11 mouse cellular contexts compared by ENCODE assay signal in genomic region chr15:101135405-101135804, GRCm38 (mm10). TPM values are rescaled to one million over a fixed set of nuclear protein-coding genes. Genes with fewer than 3 reads are reported as not detected.
A peak's percentile ranks its signal among the peaks of the same experiment; 100 is the strongest.
DNase-seq lines count a peak whose midpoint lies in the region; ATAC-seq and TF ChIP-seq lines count a peak whose summit lies in the region.
"Had no signal": no experiment of that assay in that cellular context is flagged by ENCODE, and none has a peak within 500 bp of the region (broad histone marks: within the 10 kb centered on the region; RNA-seq: fewer than 3 reads in every experiment).

No protein-coding gene starts in this region.

- H3K4me1 ChIP-seq in heart, embryonic 10.5 days, result peaks cover 76% of the 10 kb centered on the region
- H3K4me1 ChIP-seq in heart, adult 2 months (ENCODE audit: control insufficient read depth, insufficient read depth, low read length), result peaks cover 29% of the 10 kb centered on the region
- H3K4me1 ChIP-seq in midbrain, embryonic 10.5 days, result peaks cover 43% of the 10 kb centered on the region
- H3K4me1 ChIP-seq in midbrain, embryonic 16.5 days (ENCODE audit: control insufficient read depth, insufficient read depth, low read length), result peaks cover 9% of the 10 kb centered on the region
- H3K4me1 ChIP-seq in limb, embryonic 12.5 days (replicated peaks), result peaks cover 50% of the 10 kb centered on the region

- TF ChIP-seq POLR2A in heart, adult 2 months (IDR thresholded peaks at IDR 0.05; ENCODE audit: insufficient read depth, low read depth, low read length), result no peak

- peaks cover 37% of the 10 kb centered on the region for H3K27me3 ChIP-seq in heart, embryonic 10.5 days (ENCODE audit: insufficient read depth, poor library complexity, severe bottlenecking)
- H3K27me3 ChIP-seq in heart, adult 2 months (ENCODE audit: control insufficient read depth, insufficient read depth, low read length), result no peaks in the 10 kb centered on the region
- H3K27me3 ChIP-seq in midbrain, embryonic 10.5 days (ENCODE audit: low read depth, poor library complexity, severe bottlenecking), result peaks cover 85% of the 10 kb centered on the region
- H3K27me3 ChIP-seq in midbrain, embryonic 16.5 days (ENCODE audit: control insufficient read depth, insufficient read depth, low read depth, low read length), result peaks cover 4% of the 10 kb centered on the region; the same call in 1 of the 2 replicates
- H3K27me3 ChIP-seq in limb, embryonic 12.5 days, result peaks cover 11% of the 10 kb centered on the region

- ATAC-seq in midbrain, embryonic 16.5 days, result no peak
- no peak for ATAC-seq in limb, embryonic 12.5 days (ENCODE audit: insufficient number of reproducible peaks, insufficient read depth, low FRiP score, low TSS enrichment, low read depth)
- no peak for ATAC-seq in megakaryocyte-erythroid progenitor cell, adult 5-6 weeks (replicated peaks; ENCODE audit: low FRiP score, low TSS enrichment, poor library complexity, severe bottlenecking)

- H3K4me3 ChIP-seq in heart, embryonic 10.5 days, result peak overlapping the region; percentile 18; the same call in 1 of the 2 replicates
- no peak overlapping the region for H3K4me3 ChIP-seq in heart, adult 2 months
- 0 out of 2 replicates have a peak overlapping the region, but pooled peaks have one; percentile 23 for H3K4me3 ChIP-seq in midbrain, embryonic 10.5 days
- no peak overlapping the region for H3K4me3 ChIP-seq in midbrain, embryonic 16.5 days (ENCODE audit: low read depth, low read length)
- 0 out of 2 replicates have a peak overlapping the region, but pooled peaks have one; percentile 9 for H3K4me3 ChIP-seq in limb, embryonic 12.5 days (replicated peaks)

- no peak for TF ChIP-seq CTCF in heart, adult 2 months (IDR thresholded peaks at IDR 0.05)

- no peaks in the 10 kb centered on the region for H3K79me2 ChIP-seq in heart, adult 2 months (replicated peaks; ENCODE audit: control insufficient read depth, insufficient read depth, low read length)

- WGBS in heart, embryonic 10.5 days, result 52% methylated on average over 8 of the region's 8 CpGs
- WGBS in heart, adult 2 months, result 51% methylated on average over 8 of the region's 8 CpGs
- 70% methylated on average over 8 of the region's 8 CpGs for WGBS in midbrain, embryonic 10.5 days
- WGBS in midbrain, embryonic 16.5 days, result 71% methylated on average over 7 of the region's 8 CpGs
- WGBS in limb, embryonic 12.5 days, result 54% methylated on average over 8 of the region's 8 CpGs

- no peak for DNase-seq in heart, embryonic 10.5 days (ENCODE audit: low spot score)
- DNase-seq in heart, adult 2 months, result no peak
- no peak for DNase-seq in midbrain, embryonic 10.5 days (ENCODE audit: low spot score)
- DNase-seq in thymus, postnatal 25 days, result peak; percentile 50
- DNase-seq in embryo, embryonic 9.5 days (ENCODE audit: extremely low spot score), result no peak
- DNase-seq: liver had no signal

- H3K27ac ChIP-seq in heart, embryonic 10.5 days, result peak overlapping the region; percentile 59; the same call in 1 of the 2 replicates
- no peak overlapping the region for H3K27ac ChIP-seq in heart, adult 2 months
- H3K27ac ChIP-seq in midbrain, embryonic 10.5 days (replicated peaks), result peak overlapping the region; percentile 61
- no peak overlapping the region for H3K27ac ChIP-seq in midbrain, embryonic 16.5 days (ENCODE audit: low read length)
- H3K27ac ChIP-seq in limb, embryonic 12.5 days, result no peak overlapping the region

- no peak for TF ChIP-seq EP300 in heart, adult 2 months (IDR thresholded peaks at IDR 0.05; ENCODE audit: insufficient read depth, low read depth, low read length)

- intact Hi-C loops in heart, adult 2 months (cut with DNase I), result no loop called here

- no peaks in the 10 kb centered on the region for H3K9me3 ChIP-seq in heart, embryonic 10.5 days
- H3K9me3 ChIP-seq in midbrain, embryonic 10.5 days (replicated peaks), result no peaks in the 10 kb centered on the region
- no peaks in the 10 kb centered on the region for H3K9me3 ChIP-seq in midbrain, embryonic 16.5 days (replicated peaks; ENCODE audit: control insufficient read depth, low read length, poor library complexity, severe bottlenecking)
- no peaks in the 10 kb centered on the region for H3K9me3 ChIP-seq in limb, embryonic 12.5 days

- no peak overlapping the region for H3K9ac ChIP-seq in heart, adult 2 months (ENCODE audit: low read depth, low read length)
- H3K9ac ChIP-seq in midbrain, embryonic 16.5 days (ENCODE audit: low read depth, low read length), result no peak overlapping the region
- H3K9ac ChIP-seq in limb, embryonic 12.5 days (replicated peaks), result no peak overlapping the region

- no peak overlapping the region for H3K4me2 ChIP-seq in midbrain, embryonic 16.5 days (ENCODE audit: low read length)
- peak overlapping the region; percentile 35 for H3K4me2 ChIP-seq in limb, embryonic 12.5 days

- H3K36me3 ChIP-seq in heart, embryonic 10.5 days, result 0 out of 2 replicates have a peak, but pooled peaks cover 4% of the 10 kb centered on the region
- no peaks in the 10 kb centered on the region; the same call in 1 of the 2 replicates for H3K36me3 ChIP-seq in heart, adult 2 months (ENCODE audit: control insufficient read depth, insufficient read depth, low read length)
- no peaks in the 10 kb centered on the region for H3K36me3 ChIP-seq in midbrain, embryonic 10.5 days
- no peaks in the 10 kb centered on the region for H3K36me3 ChIP-seq in midbrain, embryonic 16.5 days (ENCODE audit: control insufficient read depth, insufficient read depth, low read length)
- H3K36me3 ChIP-seq in limb, embryonic 12.5 days, result peaks cover 6% of the 10 kb centered on the region; the same call in 1 of the 2 replicates

RNA-seq across cellular contexts. Expression of gene Acvrl1, which starts 7.1 kb away (rescaled TPM):
- polyA plus RNA-seq in heart, embryonic 10.5 days (2016; fragmentation: Nextera tagmentation; extraction: Ambion mirVana), result 2.7 and 5.2 TPM in 2 replicates
- 10 to 100 TPM; 24.1 to 29.5 TPM for total RNA-seq in heart, adult 2 months (2021)
- polyA plus RNA-seq in heart, adult 2 months (2012; rRNA removed), result 35.0 and 39.7 TPM in 2 replicates
- polyA plus RNA-seq in midbrain, embryonic 10.5 days (2016; fragmentation: Nextera tagmentation; extraction: Ambion mirVana), result 8.9 and 10.7 TPM in 2 replicates
- 8.0 and 10.6 TPM in 2 replicates for polyA plus RNA-seq in midbrain, embryonic 16.5 days (2015; fragmentation: Nextera tagmentation; extraction: Ambion mirVana)
- 7.3 and 7.4 TPM in 2 replicates for polyA plus RNA-seq in limb, embryonic 12.5 days (2016; fragmentation: Nextera tagmentation; extraction: Ambion mirVana)
- total RNA-seq in megakaryocyte-erythroid progenitor cell, adult 5-6 weeks (2014; fragmentation: Nextera tagmentation), result not detected in 2 replicates
- total RNA-seq in megakaryocyte-erythroid progenitor cell, adult 5-6 weeks (2017), result 3.3 TPM in 1 of 2 replicates, not detected in the other

RNA-seq across cellular contexts. Expression of gene Ankrd33, which starts 19.9 kb away (rescaled TPM):
- polyA plus RNA-seq in heart, embryonic 10.5 days (2016; fragmentation: Nextera tagmentation; extraction: Ambion mirVana), result not detected in 2 replicates
- total RNA-seq in heart, adult 2 months (2021), result not detected
- polyA plus RNA-seq in heart, adult 2 months (2012; rRNA removed), result not detected in 2 replicates
- not detected in 2 replicates for polyA plus RNA-seq in midbrain, embryonic 10.5 days (2016; fragmentation: Nextera tagmentation; extraction: Ambion mirVana)
- polyA plus RNA-seq in midbrain, embryonic 16.5 days (2015; fragmentation: Nextera tagmentation; extraction: Ambion mirVana), result not detected in 2 replicates
- not detected in 2 replicates for polyA plus RNA-seq in limb, embryonic 12.5 days (2016; fragmentation: Nextera tagmentation; extraction: Ambion mirVana)
- total RNA-seq in megakaryocyte-erythroid progenitor cell, adult 5-6 weeks (2014; fragmentation: Nextera tagmentation), result not detected in 2 replicates
- total RNA-seq in megakaryocyte-erythroid progenitor cell, adult 5-6 weeks (2017), result not detected in 2 replicates
- total RNA-seq: common myeloid progenitor, adult 5-6 weeks; hematopoietic stem cell, adult 5-6 weeks had no signal

RNA-seq across cellular contexts. Expression of gene Acvr1b, which starts 38.5 kb away (rescaled TPM):
- polyA plus RNA-seq in heart, embryonic 10.5 days (2016; fragmentation: Nextera tagmentation; extraction: Ambion mirVana), result 5.4 and 5.6 TPM in 2 replicates
- total RNA-seq in heart, adult 2 months (2021), result 10 to 100 TPM in 1 of 2 experiments, 1 to 10 TPM in 1; 9.9 to 12.3 TPM
- polyA plus RNA-seq in heart, adult 2 months (2012; rRNA removed), result 15.3 and 19.3 TPM in 2 replicates
- 5.4 and 7.0 TPM in 2 replicates for polyA plus RNA-seq in midbrain, embryonic 10.5 days (2016; fragmentation: Nextera tagmentation; extraction: Ambion mirVana)
- 22.1 and 24.5 TPM in 2 replicates for polyA plus RNA-seq in midbrain, embryonic 16.5 days (2015; fragmentation: Nextera tagmentation; extraction: Ambion mirVana)
- polyA plus RNA-seq in limb, embryonic 12.5 days (2016; fragmentation: Nextera tagmentation; extraction: Ambion mirVana), result 7.3 and 8.2 TPM in 2 replicates
- 1.4 and 2.8 TPM in 2 replicates for total RNA-seq in megakaryocyte-erythroid progenitor cell, adult 5-6 weeks (2014; fragmentation: Nextera tagmentation)
- total RNA-seq in megakaryocyte-erythroid progenitor cell, adult 5-6 weeks (2017), result 1.0 and 2.7 TPM in 2 replicates

RNA-seq across cellular contexts. Expression of gene Fignl2, which starts 57.0 kb away (rescaled TPM):
- polyA plus RNA-seq in heart, embryonic 10.5 days (2016; fragmentation: Nextera tagmentation; extraction: Ambion mirVana), result 0.28 and 0.60 TPM in 2 replicates
- total RNA-seq in heart, adult 2 months (2021), result 1 to 10 TPM in 1 of 2 experiments, under 1 TPM in 1; 0.86 to 1.3 TPM
- polyA plus RNA-seq in heart, adult 2 months (2012; rRNA removed), result 1.6 and 1.9 TPM in 2 replicates
- polyA plus RNA-seq in midbrain, embryonic 10.5 days (2016; fragmentation: Nextera tagmentation; extraction: Ambion mirVana), result 0.88 and 1.7 TPM in 2 replicates
- polyA plus RNA-seq in midbrain, embryonic 16.5 days (2015; fragmentation: Nextera tagmentation; extraction: Ambion mirVana), result 0.04 TPM in 1 of 2 replicates, not detected in the other
- polyA plus RNA-seq in limb, embryonic 12.5 days (2016; fragmentation: Nextera tagmentation; extraction: Ambion mirVana), result 0.38 and 0.56 TPM in 2 replicates
- total RNA-seq in megakaryocyte-erythroid progenitor cell, adult 5-6 weeks (2014; fragmentation: Nextera tagmentation), result not detected in 2 replicates
- not detected in 2 replicates for total RNA-seq in megakaryocyte-erythroid progenitor cell, adult 5-6 weeks (2017)
- total RNA-seq: common myeloid progenitor, adult 5-6 weeks; hematopoietic stem cell, adult 5-6 weeks had no signal

Comparison
In these comparisons a context has a peak if more than half of its experiments do, and no peak if none do; other contexts are left out.
1. H3K27ac ChIP-seq: peak in heart, embryonic 10.5 days (single experiment) and midbrain, embryonic 10.5 days (single experiment); none in heart, adult 2 months (single experiment), midbrain, embryonic 16.5 days (single experiment) and limb, embryonic 12.5 days (single experiment).
2. H3K4me3 ChIP-seq: peak in heart, embryonic 10.5 days (single experiment), midbrain, embryonic 10.5 days (single experiment) and limb, embryonic 12.5 days (single experiment); none in heart, adult 2 months (single experiment) and midbrain, embryonic 16.5 days (single experiment).